8 mouse cellular contexts compared by ENCODE assay signal in genomic region chr3:129533743-129534530, GRCm38 (mm10). TPM values are rescaled to one million over a fixed set of nuclear protein-coding genes. Genes with fewer than 3 reads are reported as not detected.
A peak's percentile ranks its signal among the peaks of the same experiment; 100 is the strongest.
DNase-seq lines count a peak whose midpoint lies in the region; ATAC-seq lines count a peak whose summit lies in the region.

No protein-coding gene starts in this region.

- H3K4me2 ChIP-seq in limb, embryonic 13.5 days (replicated peaks), result peak overlapping the region; percentile 77
- H3K4me2 ChIP-seq in midbrain, embryonic 13.5 days (replicated peaks), result peak overlapping the region; percentile 75

- H3K27ac ChIP-seq in limb, embryonic 13.5 days, result peak overlapping the region; percentile 98
- peak overlapping the region; percentile 93 for H3K27ac ChIP-seq in midbrain, embryonic 13.5 days

- peak; percentile 83 for DNase-seq in embryo, embryonic 9.5 days (ENCODE audit: extremely low spot score)
- DNase-seq in heart, adult 18-20 months, result peak; percentile 73
- DNase-seq in kidney, adult 18-20 months, result peak; percentile 83
- peak; percentile 58 to 70 for DNase-seq in spleen, adult 18-20 months

- H3K27me3 ChIP-seq in erythroblast, embryonic 14.5 days (ENCODE audit: control insufficient read depth), result peaks cover 13% of the 10 kb centered on the region
- H3K27me3 ChIP-seq in limb, embryonic 13.5 days, result no peaks in the 10 kb centered on the region
- H3K27me3 ChIP-seq in midbrain, embryonic 13.5 days, result no peaks in the 10 kb centered on the region

- H3K9ac ChIP-seq in limb, embryonic 13.5 days, result peak overlapping the region; percentile 98
- H3K9ac ChIP-seq in midbrain, embryonic 13.5 days (replicated peaks), result peak overlapping the region; percentile 85

- peak overlapping the region; percentile 80 for H3K4me3 ChIP-seq in erythroblast, embryonic 14.5 days (replicated peaks)
- H3K4me3 ChIP-seq in limb, embryonic 13.5 days, result peak overlapping the region; percentile 83
- peak overlapping the region; percentile 80 for H3K4me3 ChIP-seq in midbrain, embryonic 13.5 days (replicated peaks)

- no peaks in the 10 kb centered on the region for H3K9me3 ChIP-seq in erythroblast, embryonic 14.5 days (ENCODE audit: control insufficient read depth, low read length)
- no peaks in the 10 kb centered on the region for H3K9me3 ChIP-seq in limb, embryonic 13.5 days
- no peaks in the 10 kb centered on the region for H3K9me3 ChIP-seq in midbrain, embryonic 13.5 days

- under 1% methylated on average over 72 of the region's 74 CpGs for WGBS in limb, embryonic 13.5 days
- WGBS in midbrain, embryonic 13.5 days, result under 1% methylated on average over 72 of the region's 74 CpGs

- peaks cover 49% of the 10 kb centered on the region for H3K4me1 ChIP-seq in erythroblast, embryonic 14.5 days (ENCODE audit: control insufficient read depth)
- H3K4me1 ChIP-seq in limb, embryonic 13.5 days, result peaks cover 36% of the 10 kb centered on the region
- H3K4me1 ChIP-seq in midbrain, embryonic 13.5 days (replicated peaks), result peaks cover 45% of the 10 kb centered on the region

- H3K36me3 ChIP-seq in erythroblast, embryonic 14.5 days (ENCODE audit: control insufficient read depth), result no peaks in the 10 kb centered on the region
- H3K36me3 ChIP-seq in limb, embryonic 13.5 days, result no peaks in the 10 kb centered on the region
- no peaks in the 10 kb centered on the region for H3K36me3 ChIP-seq in midbrain, embryonic 13.5 days

- ATAC-seq in erythroblast, adult 5-6 weeks (replicated peaks; ENCODE audit: low FRiP score, poor library complexity, severe bottlenecking), result no peak
- peak; percentile 33 for ATAC-seq in limb, embryonic 13.5 days (ENCODE audit: low FRiP score, low read depth)
- peak; percentile 56 for ATAC-seq in midbrain, embryonic 13.5 days

RNA-seq across cellular contexts. Expression of gene Elovl6, which starts 1.8 kb away (rescaled TPM):
- polyA plus RNA-seq in erythroblast, embryonic 14.5 days (2012), result 0.01 TPM in 1 of 2 replicates, not detected in the other
- total RNA-seq in erythroblast, adult 5-6 weeks (2015; ENCODE audit: low replicate concordance), result 3.7 and 5.2 TPM in 2 replicates
- 0.70 and 1.6 TPM in 2 replicates for total RNA-seq in erythroblast, adult 5-6 weeks (2017; ENCODE audit: low replicate concordance)
- total RNA-seq in heart, adult 18-20 months (2021), result 10 to 100 TPM in 1 of 2 experiments, under 1 TPM in 1; 0.65 to 13.4 TPM
- 30.8 and 33.4 TPM in 2 replicates for polyA plus RNA-seq in limb, embryonic 13.5 days (2015; fragmentation: Nextera tagmentation; extraction: Ambion mirVana)
- 31.2 and 33.6 TPM in 2 replicates for polyA plus RNA-seq in midbrain, embryonic 13.5 days (2015; fragmentation: Nextera tagmentation; extraction: Ambion mirVana)

Comparison
In these comparisons a context has a peak if more than half of its experiments do, and no peak if none do; other contexts are left out.
1. RNA of gene Elovl6, which starts 1.8 kb away (polyA plus RNA-seq): 30.8 to 33.4 TPM in limb, embryonic 13.5 days and 31.2 to 33.6 TPM in midbrain, embryonic 13.5 days; 0.01 TPM in erythroblast, embryonic 14.5 days; every median in the first group is over 10 times any median in the second.
2. Peak in every context shown above with its lines, with median percentiles within 50 percentile points of each other: H3K4me3 ChIP-seq and DNase-seq.